Mouse (Mus musculus): ENCODE data around the gene Slc17a2. TPM values are rescaled to one million over a fixed set of nuclear protein-coding genes. Genes with fewer than 3 reads are reported as not detected.
"Not testable (repeated sequence)": the region's sequence is repeated elsewhere in the genome, so short reads cannot be mapped to it uniquely, and the experiment has no call there.

Slc17a2 gene
- not detected for total RNA-seq (2021)

GRCm38 (mm10) chr13:23806422-23807052 is at the start of gene Slc17a2:
Slc17a2 (plus strand) TSS chr13:23806993.
- intact Hi-C loops (cut with DNase I), result no loop called here

DNA sequence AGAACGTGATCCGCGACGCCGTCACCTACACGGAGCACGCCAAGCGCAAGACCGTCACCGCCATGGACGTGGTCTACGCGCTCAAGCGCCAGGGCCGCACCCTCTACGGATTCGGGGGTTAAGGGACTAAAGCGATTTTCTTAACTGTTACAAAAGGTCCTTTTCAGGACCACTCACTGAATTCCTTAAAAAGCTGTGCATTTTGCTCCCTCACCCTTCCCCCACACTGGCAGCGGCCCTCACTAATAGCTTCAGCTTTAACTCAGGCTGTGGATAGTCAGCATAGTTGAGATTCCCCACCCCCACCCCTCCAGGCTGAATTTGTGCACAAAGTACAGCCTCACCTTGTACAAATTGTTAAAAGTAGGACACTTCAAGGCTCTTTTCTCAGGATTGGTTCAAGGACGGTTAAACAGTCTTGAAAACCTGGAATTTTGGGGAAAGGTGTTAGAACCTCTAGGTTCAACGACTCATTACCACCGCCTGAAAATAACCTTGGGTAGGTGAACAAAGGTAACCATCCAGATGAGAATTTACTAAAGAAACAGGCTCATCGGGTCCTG is 49.5 kb upstream of the Slc17a2 start:
- DNase-seq (ENCODE audit: low spot score in 2 of 2), result no peak
- intact Hi-C loops (cut with DNase I), result loop anchor here (5.0 to 10.0 kb wide), 3 partner anchors 180 to 1972 kb away; partner anchors contain the start of genes Hist1h1b, Hist1h2ag, Hist1h2an and Hist1h2bj

More at GRCm38 (mm10) chr13:23806422-23807052, at the start of gene Slc17a2:
- DNase-seq (ENCODE audit: low spot score in 2 of 2), result no peak

DNA sequence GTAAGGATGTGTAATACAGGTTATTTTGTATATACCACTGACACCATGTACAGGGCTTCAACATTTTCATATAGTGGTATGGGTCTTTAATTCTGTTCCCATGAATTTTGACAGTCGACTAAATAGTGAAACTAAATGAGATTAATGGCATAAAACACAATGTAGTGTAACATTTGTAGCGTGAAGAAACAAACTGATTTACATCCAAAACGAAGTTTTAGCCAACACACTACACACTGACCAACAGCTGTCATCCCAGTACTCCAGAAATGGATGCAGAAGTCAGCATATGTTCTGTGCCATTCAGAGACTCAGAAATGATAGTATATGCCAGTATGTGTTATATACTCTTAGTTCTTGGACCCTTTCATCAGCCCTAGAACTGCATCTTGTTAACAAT is 48.9 kb upstream of the Slc17a2 start:
- intact Hi-C loops (cut with DNase I), result loop anchor here (5.0 to 10.0 kb wide), 3 partner anchors 181 to 1973 kb away; partner anchors contain the start of genes Hist1h1b, Hist1h2ag, Hist1h2an and Hist1h2bj
- DNase-seq (ENCODE audit: low spot score in 2 of 2), result no peak

GRCm38 (mm10) chr13:23759251-23759771 is 47.5 kb upstream of the Slc17a2 start:
- intact Hi-C loops (cut with DNase I), result loop anchor here (5.0 to 10.0 kb wide), 3 partner anchors 182 to 1975 kb away; partner anchors contain the start of genes Hist1h1b, Hist1h2ag, Hist1h2an and Hist1h2bj
- no peak for DNase-seq (ENCODE audit: low spot score in 2 of 2)

DNA sequence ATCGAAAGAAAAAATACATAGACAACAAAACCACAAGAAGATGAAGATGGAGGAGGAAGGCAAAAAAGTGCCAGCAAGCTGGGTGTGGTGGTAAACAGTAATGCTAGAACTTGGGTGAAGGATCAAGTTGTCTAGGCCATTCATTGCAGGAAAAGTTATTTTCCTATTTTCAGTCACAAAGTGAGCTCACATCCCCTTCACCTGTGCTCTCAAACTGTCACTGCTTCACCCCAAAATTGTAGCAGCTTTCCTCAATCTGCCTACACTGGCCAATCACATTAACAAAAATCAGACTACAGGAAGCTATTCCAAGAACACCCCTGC is 46.9 kb upstream of the Slc17a2 start:
- no peak for DNase-seq (ENCODE audit: low spot score in 2 of 2)
- intact Hi-C loops (cut with DNase I), result loop anchor here (5.0 to 10.0 kb wide), 4 partner anchors 183 to 1975 kb away; partner anchors contain the start of genes Hist1h1b, Hist1h2ag, Hist1h2an and Hist1h2bj

DNA sequence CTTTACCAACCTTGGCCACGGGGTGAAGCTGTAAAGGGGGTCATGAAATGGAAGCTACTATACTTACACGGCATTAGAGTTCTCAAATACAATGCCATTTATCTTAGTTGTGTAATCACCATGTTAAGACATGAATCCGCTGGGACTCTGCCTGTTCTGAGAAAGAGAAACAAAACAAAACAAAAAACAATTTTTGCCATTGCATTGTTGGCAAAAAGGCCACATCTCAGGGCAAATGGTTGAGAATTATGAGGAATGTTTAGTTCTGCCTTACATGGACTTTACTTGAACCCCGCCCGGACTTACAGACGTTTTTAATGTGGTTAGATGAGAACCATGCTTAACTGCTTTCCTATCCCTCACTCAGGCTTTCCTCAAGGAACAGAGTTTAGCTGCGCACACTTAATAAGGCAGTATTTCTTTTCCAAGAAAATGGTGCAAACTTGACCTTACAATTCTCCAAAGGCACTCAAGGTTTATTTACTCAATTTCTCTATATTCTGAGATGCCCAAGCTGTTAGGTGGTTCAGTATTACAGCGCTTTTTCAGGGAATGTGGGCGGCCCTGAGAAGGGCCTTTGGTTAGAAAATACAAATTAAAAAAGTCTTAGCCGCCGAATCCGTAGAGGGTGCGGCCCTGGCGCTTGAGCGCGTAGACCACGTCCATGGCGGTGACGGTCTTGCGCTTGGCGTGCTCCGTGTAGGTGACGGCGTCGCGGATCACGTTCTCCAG is 46.4 kb upstream of the Slc17a2 start:
- DNase-seq (ENCODE audit: low spot score in 2 of 2), result peak in 1 of 2 experiments; percentile 30
- intact Hi-C loops (cut with DNase I), result loop anchor here (10.0 kb wide), 1 partner anchor 326 kb away; no protein-coding TSS in a partner anchor

DNA sequence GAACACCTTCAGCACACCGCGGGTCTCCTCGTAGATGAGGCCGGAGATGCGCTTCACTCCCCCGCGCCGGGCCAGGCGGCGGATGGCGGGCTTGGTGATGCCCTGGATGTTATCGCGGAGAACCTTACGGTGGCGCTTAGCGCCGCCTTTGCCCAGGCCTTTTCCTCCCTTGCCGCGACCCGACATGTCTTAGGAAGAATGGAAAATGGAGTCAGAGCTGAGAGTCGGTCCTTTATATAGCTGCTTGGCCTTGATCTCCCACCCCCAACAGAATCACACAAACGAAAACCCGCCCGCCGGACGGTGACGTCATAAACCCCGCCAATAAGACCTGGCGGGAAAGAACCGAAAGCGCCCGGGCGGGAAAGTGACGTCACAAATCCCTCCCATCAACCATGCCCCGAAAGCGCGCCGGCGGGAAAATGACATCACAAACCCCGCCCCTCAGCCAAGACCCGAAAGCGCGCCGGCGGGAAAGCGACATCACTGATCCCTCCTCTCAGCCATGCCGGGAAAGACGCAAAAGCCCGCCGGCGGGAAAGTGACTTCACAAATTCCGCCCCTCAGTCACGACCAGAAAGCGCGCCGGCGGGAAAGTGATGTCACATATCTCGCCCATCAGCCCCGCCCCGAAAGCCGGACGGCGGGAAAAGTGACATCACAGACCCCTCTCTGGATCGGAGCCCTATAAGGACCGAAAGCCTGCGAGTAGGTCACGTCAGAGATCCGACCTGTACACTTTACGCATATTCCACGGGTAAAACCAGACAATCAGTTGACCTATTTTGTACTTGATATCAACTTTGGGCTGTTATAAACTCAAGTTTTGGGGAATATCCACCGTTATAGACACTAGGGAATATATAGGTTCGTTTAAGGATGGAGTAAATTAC is 45.6 kb upstream of the Slc17a2 start, which contains the start of gene Hist1h4a:
Gene Hist1h4a (minus strand): TSS at position 259 of the 893 bp plus-strand sequence.
- peak; percentile 98 to 99 for DNase-seq (ENCODE audit: low spot score in 2 of 2)
- intact Hi-C loops (cut with DNase I), result loop anchor here (10.0 kb wide), 1 partner anchor 326 kb away; no protein-coding TSS in a partner anchor

- intact Hi-C loops (cut with DNase I), result loop anchor here (10.0 kb wide), 1 partner anchor 327 kb away; no protein-coding TSS in a partner anchor
- DNase-seq (ENCODE audit: low spot score in 2 of 2), result peak; percentile 79 to 90
Observed at GRCm38 (mm10) chr13:23761871-23762821, 44.6 kb upstream of the Slc17a2 start, which contains the start of gene Hist1h3a. Hist1h3a (minus strand) TSS chr13:23762386.

DNA sequence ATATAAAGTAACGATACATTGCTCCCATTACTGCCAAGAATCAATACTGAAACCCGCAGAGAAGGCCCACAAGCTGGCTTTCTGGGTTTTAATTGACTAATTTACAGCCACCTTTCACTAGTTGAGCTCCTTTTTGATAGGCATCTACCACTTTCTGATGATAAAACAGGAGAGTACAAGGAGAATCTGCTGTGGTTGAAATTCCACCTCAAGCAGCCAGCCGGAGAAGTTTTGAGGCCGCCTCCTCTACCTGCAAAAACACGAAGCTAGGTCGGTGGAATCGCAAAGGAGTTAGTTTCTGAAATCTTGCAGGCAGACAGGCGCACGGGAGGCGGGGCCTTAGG is 43.6 kb upstream of the Slc17a2 start:
- intact Hi-C loops (cut with DNase I), result loop anchor here (10.0 kb wide), 1 partner anchor 328 kb away; no protein-coding TSS in a partner anchor

DNA sequence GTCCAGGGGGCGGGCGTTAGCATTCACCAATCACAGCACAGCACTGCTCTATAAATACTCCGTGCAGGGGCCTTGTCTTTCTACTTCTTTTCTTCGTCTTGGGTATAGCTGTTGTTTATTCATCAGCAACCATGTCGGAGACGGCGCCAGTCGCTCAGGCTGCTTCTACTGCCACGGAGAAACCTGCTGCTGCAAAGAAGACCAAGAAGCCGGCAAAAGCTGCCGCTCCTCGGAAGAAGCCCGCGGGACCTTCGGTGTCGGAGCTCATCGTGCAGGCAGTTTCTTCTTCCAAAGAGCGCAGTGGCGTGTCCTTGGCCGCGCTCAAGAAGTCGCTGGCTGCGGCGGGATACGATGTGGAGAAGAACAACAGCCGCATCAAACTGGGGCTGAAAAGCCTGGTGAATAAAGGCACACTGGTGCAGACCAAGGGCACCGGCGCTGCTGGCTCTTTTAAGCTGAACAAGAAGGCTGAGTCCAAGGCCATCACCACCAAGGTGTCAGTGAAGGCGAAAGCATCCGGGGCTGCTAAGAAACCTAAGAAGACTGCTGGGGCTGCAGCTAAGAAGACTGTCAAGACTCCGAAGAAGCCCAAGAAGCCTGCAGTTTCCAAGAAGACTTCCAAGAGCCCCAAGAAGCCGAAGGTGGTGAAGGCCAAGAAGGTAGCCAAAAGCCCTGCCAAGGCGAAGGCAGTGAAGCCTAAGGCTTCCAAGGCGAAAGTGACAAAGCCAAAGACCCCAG is 43.0 kb upstream of the Slc17a2 start, which contains the start of gene Hist1h1a:
Gene Hist1h1a (plus strand): TSS at position 81 of the 738 bp plus-strand sequence.
- peak; percentile 84 to 92 for DNase-seq (ENCODE audit: low spot score in 2 of 2)
- intact Hi-C loops (cut with DNase I), result loop anchor here (10.0 kb wide), 1 partner anchor 329 kb away; no protein-coding TSS in a partner anchor

More for the DNA sequence above, 43.6 kb upstream of the Slc17a2 start:
- DNase-seq (ENCODE audit: low spot score in 2 of 2), result no peak

GRCm38 (mm10) chr13:23764324-23765171 is 42.2 kb upstream of the Slc17a2 start:
- intact Hi-C loops (cut with DNase I), result loop anchor here (10.0 kb wide), 1 partner anchor 330 kb away; no protein-coding TSS in a partner anchor
- no peak for DNase-seq (ENCODE audit: low spot score in 2 of 2)

DNA sequence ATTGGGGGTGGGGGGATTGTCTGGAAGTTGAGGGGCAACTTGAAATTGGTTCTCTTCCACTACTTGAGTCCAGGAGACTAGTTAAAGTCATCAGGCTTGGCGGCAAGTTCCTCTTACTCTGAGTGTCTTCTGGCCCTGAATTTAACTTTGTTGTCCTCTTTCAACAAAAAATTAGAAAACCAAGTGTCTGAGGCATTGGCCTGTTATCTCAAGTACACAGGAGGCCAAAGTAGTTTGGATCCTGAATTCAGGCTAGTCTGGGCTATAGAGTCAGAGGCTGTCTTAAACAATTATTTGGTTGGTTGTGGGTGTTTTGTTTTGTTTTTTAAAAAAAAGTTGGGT is 41.6 kb upstream of the Slc17a2 start:
- intact Hi-C loops (cut with DNase I), result loop anchor here (10.0 kb wide), 1 partner anchor 330 kb away; no protein-coding TSS in a partner anchor
- DNase-seq (ENCODE audit: low spot score in 2 of 2), result no peak

GRCm38 (mm10) chr13:23766772-23767171 is 40.0 kb upstream of the Slc17a2 start:
- intact Hi-C loops (cut with DNase I), result loop anchor here (10.0 kb wide), 1 partner anchor 332 kb away; no protein-coding TSS in a partner anchor
- DNase-seq (ENCODE audit: low spot score in 2 of 2), result no peak

GRCm38 (mm10) chr13:23768834-23769397 is 37.9 kb upstream of the Slc17a2 start:
- intact Hi-C loops (cut with DNase I), result loop anchor here (10.0 kb wide), 1 partner anchor 334 kb away; no protein-coding TSS in a partner anchor
- DNase-seq (ENCODE audit: low spot score in 2 of 2), result no peak

- intact Hi-C loops (cut with DNase I), result loop anchor here (10.0 kb wide), 1 partner anchor 335 kb away; no protein-coding TSS in a partner anchor
Observed at GRCm38 (mm10) chr13:23769613-23770012, 37.2 kb upstream of the Slc17a2 start, which contains the start of gene Trim38. Trim38 (plus strand) TSS chr13:23769913.

More at GRCm38 (mm10) chr13:23769613-23770012, 37.2 kb upstream of the Slc17a2 start, which contains the start of gene Trim38:
- DNase-seq (ENCODE audit: low spot score in 2 of 2), result not testable (repeated sequence)

All from left cerebral cortex, postnatal 25 days (tissue).